Mouse (Mus musculus): ENCODE data around the gene Cars2. TPM values are rescaled to one million over a fixed set of nuclear protein-coding genes. Genes with fewer than 3 reads are reported as not detected.
A peak's percentile ranks its signal among the peaks of the same experiment; 100 is the strongest.
"Not testable (repeated sequence)": the region's sequence is repeated elsewhere in the genome, so short reads cannot be mapped to it uniquely, and the experiment has no call there.

The Cars2 gene
- total RNA-seq, 2 experiments from 2014 or later, result 20.5 to 22.4 TPM

DNA sequence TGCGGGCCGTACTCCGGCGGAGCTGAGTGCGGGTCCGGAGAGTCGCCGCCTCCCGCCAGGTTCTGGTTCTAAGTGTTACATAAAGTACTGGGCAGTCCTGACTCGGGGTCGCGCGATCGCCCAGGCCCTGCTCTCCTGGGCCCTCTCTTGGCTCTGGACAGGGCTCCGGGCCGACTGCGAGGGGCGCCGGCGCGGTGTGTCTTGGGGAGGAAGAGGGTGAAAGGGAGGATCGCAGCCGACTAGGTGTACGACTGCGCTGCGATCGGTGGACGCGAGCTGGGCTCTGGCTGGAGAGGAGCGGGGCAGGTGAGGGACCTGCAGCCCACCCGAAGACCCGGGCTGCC, 6.8 kb upstream of the Cars2 start:
- DNase-seq (ENCODE audit: low spot score in 2 of 2), result peak in 1 of 2 experiments; percentile 45

GRCm38 (mm10) chr8:11556691-11557423, 6.3 kb upstream of the Cars2 start:
- DNase-seq (ENCODE audit: low spot score in 2 of 2), result peak; percentile 39 to 50

DNA sequence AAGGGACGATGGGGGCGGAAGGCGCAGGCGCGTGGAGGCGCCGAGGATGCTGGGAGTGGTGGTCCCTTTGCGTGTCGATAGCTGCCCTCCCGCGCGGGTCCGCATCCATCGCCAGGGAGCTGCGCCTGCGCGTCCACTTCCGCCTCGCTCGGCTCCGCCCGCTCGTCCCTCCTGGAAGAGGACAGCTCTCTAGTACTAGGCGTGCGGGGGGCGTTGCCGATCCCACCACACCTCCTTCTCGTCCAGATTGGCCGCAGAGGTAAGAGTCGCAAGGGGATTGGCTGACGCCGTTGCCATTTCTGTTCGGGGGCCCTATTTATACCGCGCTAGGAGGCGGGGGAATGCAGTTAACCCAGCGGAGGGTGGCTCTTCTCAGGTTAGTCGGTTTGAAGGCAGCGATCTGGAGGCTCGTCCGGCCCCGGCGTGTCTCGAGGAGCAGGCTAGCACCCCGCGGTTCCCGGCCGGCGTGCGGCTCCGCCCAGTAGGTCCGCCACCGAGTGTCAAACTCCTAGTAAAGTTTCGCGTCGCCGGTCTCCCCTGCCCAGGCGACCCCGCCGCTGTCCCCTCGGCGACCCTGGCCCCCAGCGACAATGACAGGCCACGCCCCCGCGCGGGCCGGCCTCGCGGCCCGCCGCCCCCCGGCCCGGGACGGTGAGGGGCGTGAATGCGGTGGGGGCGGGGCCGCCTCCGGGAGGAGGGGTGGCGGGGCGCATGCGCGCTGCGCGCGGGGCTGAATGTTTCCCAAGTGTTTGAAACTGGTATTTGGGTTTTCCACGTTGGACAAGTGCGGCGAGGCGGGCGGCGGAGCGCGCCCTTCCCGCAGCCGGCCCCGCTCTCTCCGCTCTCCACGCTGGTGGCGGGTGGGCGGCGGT, 5.4 kb upstream of the Cars2 start:
- peak; percentile 99 to 100 for DNase-seq (ENCODE audit: low spot score in 2 of 2)

DNA sequence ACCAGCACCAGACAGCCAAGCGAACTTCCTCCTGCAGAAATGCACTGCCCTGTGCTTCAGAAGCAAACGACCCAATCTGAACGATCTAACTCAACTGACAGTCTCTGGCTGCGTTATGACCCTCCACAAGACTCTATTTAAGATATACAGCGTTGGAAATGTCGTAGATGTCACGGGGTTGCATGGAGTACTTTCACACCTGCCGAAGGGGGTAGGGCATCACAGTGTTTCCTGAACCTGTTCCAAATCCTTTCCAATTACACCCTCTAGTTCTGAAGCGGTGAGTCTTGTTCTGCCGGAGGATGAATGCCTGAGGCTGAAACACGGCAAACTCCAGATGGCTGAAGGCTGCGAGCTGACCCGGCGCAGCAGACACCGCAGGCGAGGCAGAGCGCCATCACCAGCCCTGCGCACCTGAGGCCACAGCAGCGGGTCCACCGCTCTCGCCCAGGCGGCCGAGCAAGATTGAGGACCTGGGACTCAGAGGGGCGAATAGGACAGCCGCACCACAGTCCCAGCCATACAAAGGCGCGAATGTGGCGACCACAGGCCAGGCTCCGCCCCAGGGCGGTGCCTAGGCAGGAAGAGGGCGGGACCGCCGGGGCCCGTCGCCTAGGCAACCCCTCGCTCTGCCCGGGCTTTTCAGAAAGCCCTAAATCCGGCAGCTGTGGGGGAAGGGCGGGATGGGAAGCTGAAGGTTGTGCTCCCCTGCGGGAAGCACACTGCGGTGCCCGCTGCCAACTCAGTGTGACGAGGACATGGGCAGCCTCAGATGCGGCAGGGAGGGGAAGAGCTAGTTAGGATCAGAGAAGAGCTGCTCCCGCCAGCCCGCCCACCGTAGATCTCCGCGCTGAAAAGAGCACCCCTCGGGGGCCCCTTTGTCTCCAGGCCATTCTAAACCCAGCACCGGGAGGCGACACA, 4.5 kb upstream of the Cars2 start, which contains the start of gene Ing1:
Ing1 (plus strand) TSS at position 773 of the 921 bp plus-strand sequence.
- peak; percentile 95 to 96 for DNase-seq (ENCODE audit: low spot score in 2 of 2)

GRCm38 (mm10) chr8:11552390-11552789, 1.8 kb upstream of the Cars2 start:
- no peak for DNase-seq (ENCODE audit: low spot score in 2 of 2)

GRCm38 (mm10) chr8:11551497-11551896, 914 bp upstream of the Cars2 start:
- not testable (repeated sequence) for DNase-seq (ENCODE audit: low spot score in 2 of 2)

- peak; percentile 30 to 31 for DNase-seq (ENCODE audit: low spot score in 2 of 2)
These were observed 877 bp downstream of the Cars2 start for GRCm38 (mm10) chr8:11549706-11550105.

- DNase-seq (ENCODE audit: low spot score in 2 of 2), result no peak
These were observed 3.5 kb downstream of the Cars2 start for GRCm38 (mm10) chr8:11547063-11547462.

- peak in 1 of 2 experiments; percentile 29 for DNase-seq (ENCODE audit: low spot score in 2 of 2)
These were observed 6.2 kb downstream of the Cars2 start for GRCm38 (mm10) chr8:11544386-11544785.

DNA sequence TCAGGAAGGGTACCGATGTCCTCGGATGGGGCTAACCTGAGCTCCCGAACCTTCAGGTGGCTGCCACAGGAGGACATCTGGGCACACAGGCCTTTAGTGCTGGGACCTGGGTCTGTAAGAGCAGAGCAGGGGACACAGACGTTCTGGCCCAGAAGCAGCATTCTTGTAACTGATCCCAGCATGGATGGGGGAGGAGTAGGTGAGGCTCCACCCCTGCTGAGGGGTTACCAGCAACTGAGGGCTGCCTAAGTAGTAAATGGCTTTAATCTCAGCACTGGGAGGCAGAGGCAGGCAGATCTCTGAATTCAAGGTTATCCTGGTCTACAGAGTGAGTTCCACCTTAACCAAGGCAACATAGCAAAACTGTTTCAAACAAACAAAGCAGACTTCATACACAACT, 7.7 kb downstream of the Cars2 start:
- DNase-seq (ENCODE audit: low spot score in 2 of 2), result no peak

GRCm38 (mm10) chr8:11542031-11542430, 8.6 kb downstream of the Cars2 start:
- no peak for DNase-seq (ENCODE audit: low spot score in 2 of 2)

DNA sequence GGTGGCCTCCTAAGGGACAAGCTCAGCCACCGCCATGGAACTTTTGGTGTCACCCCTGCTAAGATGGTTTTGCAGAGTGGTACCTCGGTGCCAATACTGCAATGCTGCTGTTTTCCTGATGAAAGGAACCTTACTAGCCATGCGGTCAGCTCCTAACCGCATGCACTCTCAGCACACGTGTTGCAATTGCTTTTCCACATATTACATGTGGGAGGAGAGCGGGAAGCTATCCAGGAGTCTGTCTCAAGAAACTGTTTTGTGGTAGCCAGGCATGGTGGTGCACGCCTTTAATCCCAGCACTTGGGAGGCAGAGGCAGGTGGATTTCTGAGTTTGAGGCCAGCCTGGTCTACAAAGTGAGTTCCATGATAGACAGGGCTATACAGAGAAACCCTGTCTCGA, 10.4 kb downstream of the Cars2 start:
- no peak for DNase-seq (ENCODE audit: low spot score in 2 of 2)

- no peak for DNase-seq (ENCODE audit: low spot score in 2 of 2)
These were observed 11.5 kb downstream of the Cars2 start for GRCm38 (mm10) chr8:11539049-11539448.

GRCm38 (mm10) chr8:11534494-11534893, 16.1 kb downstream of the Cars2 start:
- DNase-seq (ENCODE audit: low spot score in 2 of 2), result no peak

GRCm38 (mm10) chr8:11530849-11531248, 19.7 kb downstream of the Cars2 start:
- no peak for DNase-seq (ENCODE audit: low spot score in 2 of 2)

GRCm38 (mm10) chr8:11530155-11530770, 20.3 kb downstream of the Cars2 start:
- no peak for DNase-seq (ENCODE audit: low spot score in 2 of 2)

- no peak for DNase-seq (ENCODE audit: low spot score in 2 of 2)
These were observed 27.3 kb downstream of the Cars2 start for GRCm38 (mm10) chr8:11523331-11523730.

- no peak for DNase-seq (ENCODE audit: low spot score in 2 of 2)
These were observed 31.9 kb downstream of the Cars2 start for GRCm38 (mm10) chr8:11518676-11519075.

DNA sequence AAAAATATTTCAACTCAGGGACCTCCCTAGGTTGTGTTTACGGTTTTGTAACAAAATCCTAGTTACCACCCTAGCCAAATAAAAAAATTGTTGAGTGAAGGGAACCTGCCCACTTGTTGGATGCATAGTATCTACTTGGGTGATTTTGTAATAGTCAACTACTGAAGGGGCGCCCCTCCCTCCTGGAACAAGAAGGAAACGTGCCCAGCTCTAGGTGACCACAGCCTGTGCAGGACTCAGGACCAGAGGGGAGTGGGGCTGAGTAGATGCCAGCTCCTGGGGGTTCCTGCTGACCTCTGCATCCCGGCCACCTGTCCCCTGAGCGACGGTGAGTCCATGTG, 32.6 kb downstream of the Cars2 start:
- DNase-seq (ENCODE audit: low spot score in 2 of 2), result no peak

GRCm38 (mm10) chr8:11517366-11518055, 33.1 kb downstream of the Cars2 start:
- DNase-seq (ENCODE audit: low spot score in 2 of 2), result peak in 1 of 2 experiments; percentile 40

Data from layer of hippocampus, postnatal 14 days (tissue).